Mouse (Mus musculus) intestine, postnatal 0 days (tissue): Measurements from ENCODE around the gene Parn. TPM values are rescaled to one million over a fixed set of nuclear protein-coding genes. Genes with fewer than 3 reads are reported as not detected.

Source experiments
- ATAC-seq: fragments of 200-750 bp; cut with Nextera tagmentation; 2 replicates; pipeline ENCODE4 v1.8.0; 2017; ENCODE audit warnings: mild to moderate bottlenecking, moderate TSS enrichment, moderate library complexity
- H3K27ac ChIP-seq: fragments of 300-500 bp; sonication (generic); 2 replicates; pipeline ENCODE4 v1.5.1; 2014; ENCODE audit warnings: mild to moderate bottlenecking, low read depth, low read length, moderate library complexity
- H3K27me3 ChIP-seq: fragments of 300-500 bp; sonication (generic); replicated peaks from 2 replicates; pipeline ENCODE4 v1.6.1; 2014; ENCODE audit warnings: low read length, mixed read lengths; ENCODE audit not compliant: control insufficient read depth, insufficient read depth
- H3K36me3 ChIP-seq: fragments of 300-500 bp; sonication (generic); 2 replicates; pipeline ENCODE4 v1.6.1; 2014; ENCODE audit warnings: mild to moderate bottlenecking, moderate library complexity; ENCODE audit not compliant: control insufficient read depth, insufficient read depth
- H3K4me1 ChIP-seq: fragments of 300-500 bp; sonication (generic); replicated peaks from 2 replicates; pipeline ENCODE4 v1.6.1; 2014; ENCODE audit warnings: antibody characterized with exemption, low read length, mixed read lengths; ENCODE audit not compliant: control insufficient read depth, insufficient read depth
- H3K4me2 ChIP-seq: fragments of 300-500 bp; sonication (generic); replicated peaks from 2 replicates; pipeline ENCODE4 v1.6.1; 2014; ENCODE audit warnings: low read depth, mild to moderate bottlenecking, moderate library complexity
- H3K4me3 ChIP-seq: fragments of 300-500 bp; sonication (generic); 2 replicates; pipeline ENCODE4 v1.5.1; 2014; ENCODE audit warnings: low read depth, low read length
- H3K9ac ChIP-seq: fragments of 300-500 bp; sonication (generic); 2 replicates; pipeline ENCODE4 v1.6.1; 2014; ENCODE audit warnings: mild to moderate bottlenecking, low read depth, low read length
- H3K9me3 ChIP-seq: fragments of 300-500 bp; sonication (generic); 2 replicates; pipeline ENCODE4 v1.6.1; 2016; ENCODE audit warnings: mixed run types; ENCODE audit not compliant: control insufficient read depth
- CTCF ChIP-seq: sonication (generic); IDR thresholded peaks from 2 replicates; pipeline ENCODE4 v1.5.1; 2016; ENCODE audit warnings: low read depth, mild to moderate bottlenecking, control low read depth, antibody characterized with exemption, moderate library complexity
- WGBS: fragments of 180-500 bp; shearing (Covaris S2); extraction: QIAGEN DNeasy Blood & Tissue Kit; methylation state at CpG from one replicate; pipeline ENCODE4 v1.1.7; 2014; 5-methylcytosine and 5-hydroxymethylcytosine counted together
- polyA plus RNA-seq: library from polyadenylated mRNA; unstranded; fragments of >200 nt; fragmentation: Nextera tagmentation; extraction: Ambion mirVana; gene quantifications from 2 replicates; pipeline ENCODE4 v1.2.1, GENCODE M21; 2015

Parn gene
- polyA plus RNA-seq, 1 experiment from 2014 or later = 15.4 TPM

DNA sequence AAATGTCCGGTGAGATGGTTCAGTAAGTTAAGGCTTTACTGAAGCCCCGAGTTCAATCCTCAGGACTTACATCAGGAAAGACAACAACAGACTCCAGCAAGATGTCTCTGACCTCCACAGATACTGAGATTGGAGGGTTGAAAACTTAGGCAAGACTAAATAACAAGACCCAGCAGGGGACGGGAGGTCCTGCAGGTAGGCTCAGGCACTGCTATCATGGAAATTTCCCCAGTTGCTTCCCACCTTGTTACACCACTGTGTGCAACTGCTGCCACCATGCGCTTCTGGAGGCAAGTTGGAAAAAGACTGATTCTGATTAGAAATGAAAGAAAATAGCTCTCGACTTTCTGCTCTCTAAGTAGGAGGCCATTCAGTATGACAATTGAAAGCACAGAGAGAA is 55.4 kb downstream of the Parn start:
- no peaks in the 10 kb centered on the region for H3K9me3 ChIP-seq
- H3K27me3 ChIP-seq = no peaks in the 10 kb centered on the region
- ATAC-seq = no peak
- H3K36me3 ChIP-seq = peaks cover 21% of the 10 kb centered on the region
- H3K4me2 ChIP-seq = no peak overlapping the region
- no peak overlapping the region for H3K27ac ChIP-seq
- no peak overlapping the region for H3K4me3 ChIP-seq
- 90% methylated on average over 5 of the region's 5 CpGs for WGBS
- TF ChIP-seq CTCF = no peak
- H3K9ac ChIP-seq = no peak overlapping the region
- H3K4me1 ChIP-seq = 0 out of 2 replicates have a peak, but pooled peaks cover 6% of the 10 kb centered on the region

- Histone ChIP-seq H3K36me3 (peaks cover 17% of the 10 kb centered on the region), H3K4me3 (no peak overlapping the region), H3K4me2 (no peak overlapping the region), H3K9ac (no peak overlapping the region), H3K27me3 (no peaks in the 10 kb centered on the region), H3K4me1 (0 out of 2 replicates have a peak, but pooled peaks cover 6% of the 10 kb centered on the region), H3K9me3 (no peaks in the 10 kb centered on the region), H3K27ac (no peak overlapping the region)
- peak; percentile 64 for TF ChIP-seq CTCF
- no peak for ATAC-seq
- WGBS = 72% methylated on average over 6 of the region's 6 CpGs
Measured at GRCm38 (mm10) chr16:13612058-13612457, 55.9 kb downstream of the Parn start.

GRCm38 (mm10) chr16:13611399-13611798 is 56.6 kb downstream of the Parn start:
- no peaks in the 10 kb centered on the region for H3K27me3 ChIP-seq
- no peak overlapping the region for H3K9ac ChIP-seq
- 0 out of 2 replicates have a peak, but pooled peaks cover 6% of the 10 kb centered on the region for H3K4me1 ChIP-seq
- peak; percentile 76 for ATAC-seq
- peak overlapping the region; percentile 38 for H3K4me2 ChIP-seq
- H3K27ac ChIP-seq = peak overlapping the region; percentile 61
- no peak overlapping the region for H3K4me3 ChIP-seq
- peaks cover 15% of the 10 kb centered on the region for H3K36me3 ChIP-seq
- H3K9me3 ChIP-seq = no peaks in the 10 kb centered on the region
- TF ChIP-seq CTCF = 0 out of 2 replicates have a peak, but pooled peaks have one; percentile 1

GRCm38 (mm10) chr16:13610951-13611381 is 57.0 kb downstream of the Parn start:
- WGBS = 18% methylated on average over 5 of the region's 5 CpGs
- H3K27me3 ChIP-seq = no peaks in the 10 kb centered on the region
- H3K9ac ChIP-seq = no peak overlapping the region
- 0 out of 2 replicates have a peak, but pooled peaks cover 6% of the 10 kb centered on the region for H3K4me1 ChIP-seq
- H3K27ac ChIP-seq = peak overlapping the region; percentile 61
- peak overlapping the region; percentile 38 for H3K4me2 ChIP-seq
- TF ChIP-seq CTCF = no peak
- no peaks in the 10 kb centered on the region for H3K9me3 ChIP-seq
- peaks cover 14% of the 10 kb centered on the region for H3K36me3 ChIP-seq
- peak; percentile 59 for ATAC-seq
- no peak overlapping the region for H3K4me3 ChIP-seq

DNA sequence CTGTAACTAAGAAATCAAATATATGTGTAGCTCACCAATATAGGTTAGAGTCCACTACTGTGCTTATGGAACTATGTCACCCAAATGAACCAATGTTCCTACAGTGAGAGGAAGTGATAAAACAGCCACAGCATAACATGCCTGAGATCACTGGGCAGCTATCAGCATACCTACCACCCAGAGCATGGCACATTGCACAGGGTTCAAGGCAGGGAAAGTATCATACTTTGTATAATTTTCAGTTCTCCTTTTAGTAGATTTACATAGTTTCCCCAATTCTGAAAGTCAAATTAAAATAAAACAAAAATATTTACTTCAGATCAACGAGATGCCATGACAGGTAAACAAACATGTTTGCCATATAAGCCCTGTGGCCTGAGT is 59.3 kb downstream of the Parn start:
- 0 out of 2 replicates have a peak, but pooled peaks cover 6% of the 10 kb centered on the region for H3K4me1 ChIP-seq
- H3K9me3 ChIP-seq = no peaks in the 10 kb centered on the region
- H3K36me3 ChIP-seq = peaks cover 19% of the 10 kb centered on the region
- ATAC-seq = no peak
- no peak overlapping the region for H3K9ac ChIP-seq
- no peak overlapping the region for H3K4me3 ChIP-seq
- H3K4me2 ChIP-seq = no peak overlapping the region
- H3K27me3 ChIP-seq = no peaks in the 10 kb centered on the region
- no peak overlapping the region for H3K27ac ChIP-seq
- WGBS = 88% methylated on average over 1 of the region's 1 CpGs
- TF ChIP-seq CTCF = no peak

DNA sequence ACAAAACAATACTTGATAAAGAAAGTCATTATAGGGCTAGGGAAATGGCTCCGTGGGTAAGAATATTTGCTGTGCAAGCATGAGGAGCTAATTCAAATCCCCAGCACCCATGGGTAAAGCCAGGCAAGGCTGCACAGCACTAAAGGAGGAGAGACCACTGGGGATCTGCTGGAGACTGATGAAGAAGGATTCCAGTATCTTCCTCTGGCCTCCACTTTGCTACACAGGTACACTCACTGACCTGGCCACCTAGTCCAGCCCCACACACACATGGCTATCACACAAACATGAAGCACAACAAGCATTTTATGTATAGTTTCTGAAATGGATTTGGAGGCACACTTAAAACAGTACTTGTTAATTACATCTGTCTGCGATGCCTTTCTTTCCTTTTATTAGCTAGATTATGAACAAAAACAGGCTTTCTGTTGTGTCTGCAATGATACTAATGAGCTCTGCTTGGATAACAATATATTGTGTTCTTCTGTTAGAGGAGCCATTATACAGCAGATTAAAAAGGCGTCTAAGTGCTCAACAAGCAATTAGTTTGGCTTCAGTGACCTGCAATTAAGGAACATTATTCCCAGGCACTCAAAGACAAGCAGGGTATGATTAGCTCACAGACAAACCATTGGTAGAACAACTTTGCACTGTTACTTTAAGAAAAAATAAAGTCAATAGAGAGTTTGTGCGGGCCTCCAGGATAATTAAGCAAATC is 59.8 kb downstream of the Parn start:
- Histone ChIP-seq H3K9me3 (no peaks in the 10 kb centered on the region), H3K4me1 (0 out of 2 replicates have a peak, but pooled peaks cover 6% of the 10 kb centered on the region), H3K4me2 (no peak overlapping the region), H3K36me3 (peaks cover 24% of the 10 kb centered on the region), H3K27ac (no peak overlapping the region), H3K9ac (no peak overlapping the region), H3K4me3 (no peak overlapping the region), H3K27me3 (no peaks in the 10 kb centered on the region)
- TF ChIP-seq CTCF = no peak
- 68% methylated on average over 4 of the region's 4 CpGs for WGBS
- no peak for ATAC-seq
